Mouse (Mus musculus) neutrophil, adult 83 days (primary cell): ENCODE data around the gene Atp6v1fnb. TPM values are rescaled to one million over a fixed set of nuclear protein-coding genes. Genes with fewer than 3 reads are reported as not detected.

Source experiments
- total RNA-seq, 2 experiments: library from RNA; stranded (reverse); gene quantifications; one replicate each; pipeline ENCODE4 v1.2.4; 2023

The Atp6v1fnb gene
- 1 to 10 TPM; 1.1 to 1.4 TPM for total RNA-seq

DNA sequence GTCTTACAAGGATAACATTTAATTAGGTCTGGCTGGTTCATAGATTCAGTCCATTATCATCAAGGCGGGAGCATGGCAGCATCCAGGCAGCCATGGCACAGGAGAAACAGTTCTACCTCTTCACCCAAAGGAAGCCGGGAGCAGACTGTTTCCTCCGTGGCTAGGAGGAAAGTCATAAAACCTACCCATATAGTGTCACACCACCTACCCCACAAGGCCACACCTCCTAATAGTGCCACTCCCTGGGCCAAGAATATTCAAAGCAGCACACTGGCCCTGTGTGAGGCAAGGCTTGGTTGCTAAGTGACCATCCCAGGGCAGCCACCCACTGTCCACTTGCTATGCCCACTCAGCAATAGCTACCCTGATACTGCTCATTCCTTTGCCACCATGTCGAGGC is at the start of gene Atp6v1fnb:
Gene Atp6v1fnb (plus strand): TSS at position 301 of the 400 bp plus-strand sequence.

GRCm38 (mm10) chr6:29433038-29433803 is 38.0 kb upstream of the Atp6v1fnb start, which contains the start of gene Flnc:
Gene Flnc (plus strand): TSS chr6:29433256.

GRCm38 (mm10) chr6:29467583-29468354 is 3.5 kb upstream of the Atp6v1fnb start, which contains the start of gene Atp6v1f:
Gene Atp6v1f (plus strand): TSS chr6:29467718.

DNA sequence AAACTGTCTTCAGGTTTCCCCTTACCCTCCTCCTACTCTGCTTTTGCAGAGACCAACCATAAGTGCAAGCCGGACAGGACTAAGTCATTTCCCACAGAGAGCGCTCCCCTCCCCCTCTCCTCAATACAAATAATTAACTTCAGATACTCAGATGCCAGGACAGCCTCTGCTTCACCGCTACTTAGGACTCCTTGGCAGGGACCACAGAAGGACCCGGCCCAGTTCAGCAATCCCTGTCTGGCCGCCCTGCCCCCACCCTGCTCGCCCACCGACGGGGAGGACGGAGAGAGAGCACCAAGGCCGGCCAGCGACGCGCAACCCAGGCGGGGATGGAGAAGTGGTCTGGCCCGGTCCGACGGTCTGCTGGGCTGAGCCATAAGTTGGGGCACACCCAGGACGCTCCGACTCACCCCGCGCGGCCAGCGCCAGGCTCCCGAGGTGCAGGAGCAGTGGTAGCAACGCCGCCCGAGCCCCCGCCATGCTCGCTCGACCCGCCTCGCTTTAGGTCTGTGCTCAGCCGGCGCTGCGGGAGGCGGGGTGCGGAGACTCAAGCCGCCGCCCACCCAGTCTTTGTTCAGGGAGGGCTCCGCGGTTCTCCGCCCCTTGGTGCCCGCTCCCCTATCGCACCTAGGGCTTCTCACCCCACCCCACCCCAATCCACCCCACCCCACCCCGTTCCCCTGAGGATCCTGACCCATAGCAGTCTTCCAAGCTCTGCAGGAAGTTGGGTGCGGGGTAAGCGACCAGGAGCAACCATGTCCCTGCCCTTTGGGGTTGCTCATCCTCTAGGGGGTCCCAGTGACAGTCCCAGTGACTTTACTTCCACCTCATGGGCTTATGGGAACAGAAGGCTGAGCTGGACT is 36.4 kb downstream of the Atp6v1fnb start, which contains the start of gene Kcp:
Gene Kcp (minus strand): TSS at position 506 of the 863 bp plus-strand sequence.

Other genes starting within 250 kb of the Atp6v1fnb start
- 1 to 10 TPM; 1.9 to 3.1 TPM for gene Hilpda, start 198.9 kb upstream of the Atp6v1fnb start, total RNA-seq
- gene Fam71f2, start 191.8 kb upstream of the Atp6v1fnb start, total RNA-seq, result not detected
- gene Fam71f1, start 152.3 kb upstream of the Atp6v1fnb start, total RNA-seq, result not detected
- 10 to 100 TPM; 36.7 to 38.5 TPM for gene Calu, start 123.4 kb upstream of the Atp6v1fnb start, total RNA-seq
- not detected for gene Opn1sw, start 83.0 kb upstream of the Atp6v1fnb start, total RNA-seq
- gene Ccdc136, start 75.1 kb upstream of the Atp6v1fnb start, total RNA-seq, result not detected
- gene Flnc, start 38.2 kb upstream of the Atp6v1fnb start, total RNA-seq, result under 1 TPM; 0.04 to 0.13 TPM
- 100 to 1,000 TPM; 127 to 137 TPM for gene Atp6v1f, start 3.7 kb upstream of the Atp6v1fnb start, total RNA-seq
- gene Kcp, start 36.5 kb downstream of the Atp6v1fnb start, total RNA-seq, result not detected
- gene Irf5, start 55.2 kb downstream of the Atp6v1fnb start, total RNA-seq, result 100 to 1,000 TPM; 110 to 127 TPM
- gene Tnpo3, start 138.4 kb downstream of the Atp6v1fnb start, total RNA-seq, result 10 to 100 TPM; 49.6 to 54.4 TPM
- 10 to 100 TPM; 22.9 to 36.2 TPM for gene Tspan33, start 222.8 kb downstream of the Atp6v1fnb start, total RNA-seq